Mouse (Mus musculus): ENCODE measurements around the gene Nelfa. TPM values are rescaled to one million over a fixed set of nuclear protein-coding genes. Genes with fewer than 3 reads are reported as not detected.
"Not testable (repeated sequence)": the region's sequence is repeated elsewhere in the genome, so short reads cannot be mapped to it uniquely, and the experiment has no call there.

Nelfa gene
- polyA plus RNA-seq, 1 experiment from 2014 or later: 30.6 TPM

DNA sequence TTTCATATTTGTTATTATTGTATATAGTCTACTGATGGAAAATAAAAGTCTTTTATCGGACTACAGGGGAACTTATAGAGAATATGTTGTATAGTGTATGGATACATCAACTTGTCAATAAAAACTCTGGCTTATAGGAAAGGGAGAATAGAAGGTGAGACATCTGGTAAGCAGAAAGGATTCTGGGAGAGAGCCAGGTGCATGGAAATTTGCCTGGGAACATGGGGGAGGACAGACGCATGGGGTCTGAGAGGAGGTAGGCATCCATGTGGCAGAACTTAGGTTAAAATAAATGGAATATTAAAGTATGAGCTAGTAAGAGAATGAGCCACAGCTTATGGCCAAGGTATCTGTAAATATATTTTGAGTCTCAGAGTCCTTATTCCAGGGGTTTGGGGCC is 16.2 kb downstream of the Nelfa start:
- ATAC-seq (no peak), DNase-seq (ENCODE audit: low read depth, low spot score) (no peak)
- POLR2A ChIA-PET: no interaction called here
- CTCF ChIA-PET: interaction anchor here (0.7 kb wide), 1 partner anchor 32 kb away, joined by 3 read pairs; no protein-coding TSS in a partner anchor
- in situ Hi-C loops (cut with MboI; ENCODE audit: low pct_unique_long_range_greater_than_20kb): no loop called here
- no peaks in the 10 kb centered on the region for H3K27me3 ChIP-seq
- TF ChIP-seq CTCF (IDR thresholded peaks at IDR 0.05): no peak

DNA sequence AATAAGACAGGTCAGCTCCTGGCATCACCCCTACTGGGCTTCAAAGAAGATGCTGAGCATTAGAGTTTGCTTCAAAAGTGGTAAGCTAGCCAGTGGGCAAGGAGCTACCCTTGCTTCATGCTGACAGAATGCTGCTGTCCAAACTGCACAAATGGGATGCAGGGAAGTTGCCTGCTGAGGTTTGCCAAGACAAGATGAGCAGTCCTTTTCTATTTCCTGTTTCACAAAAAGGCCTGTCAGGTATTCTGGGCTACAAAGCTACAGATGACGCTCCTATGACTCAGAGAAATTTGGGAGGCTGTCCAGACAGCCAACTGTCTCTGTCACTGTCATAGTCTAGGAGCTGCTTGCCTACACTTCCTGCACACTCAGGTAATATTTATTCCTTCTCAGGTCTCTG is 16.7 kb downstream of the Nelfa start:
- no peak for DNase-seq (ENCODE audit: low read depth, low spot score)
- in situ Hi-C loops (cut with MboI; ENCODE audit: low pct_unique_long_range_greater_than_20kb): no loop called here

DNA sequence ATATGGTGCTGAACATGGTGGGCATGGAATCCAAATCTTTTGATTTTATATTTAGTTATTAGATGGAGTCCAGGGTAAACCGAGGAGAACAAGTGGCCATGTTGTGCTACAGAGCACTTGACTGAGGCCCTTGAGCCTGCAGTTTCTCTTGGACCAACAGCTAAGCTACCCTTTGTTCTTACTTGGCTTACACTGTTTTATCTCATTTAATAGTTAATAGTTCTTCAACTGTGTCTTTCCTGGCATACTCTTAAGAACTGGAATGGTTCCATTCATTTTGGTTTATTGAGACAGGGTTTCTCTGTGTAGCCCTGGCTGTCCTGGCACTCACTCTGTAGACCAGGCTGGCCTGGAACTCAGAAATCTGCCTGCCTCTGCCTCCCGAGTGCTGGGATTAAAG is 19.6 kb downstream of the Nelfa start:
- POLR2A ChIA-PET: not testable (repeated sequence)
- CTCF ChIA-PET: interaction anchor here (0.9 to 1.0 kb wide), 2 partner anchors 15 to 26 kb away, joined by 3 to 4 read pairs; no protein-coding TSS in a partner anchor

More for the DNA sequence above, 16.7 kb downstream of the Nelfa start:
- no peaks in the 10 kb centered on the region for H3K27me3 ChIP-seq
- POLR2A ChIA-PET: no interaction called here
- no peak for TF ChIP-seq CTCF (IDR thresholded peaks at IDR 0.05)
- CTCF ChIA-PET: no interaction called here
- ATAC-seq: no peak

DNA sequence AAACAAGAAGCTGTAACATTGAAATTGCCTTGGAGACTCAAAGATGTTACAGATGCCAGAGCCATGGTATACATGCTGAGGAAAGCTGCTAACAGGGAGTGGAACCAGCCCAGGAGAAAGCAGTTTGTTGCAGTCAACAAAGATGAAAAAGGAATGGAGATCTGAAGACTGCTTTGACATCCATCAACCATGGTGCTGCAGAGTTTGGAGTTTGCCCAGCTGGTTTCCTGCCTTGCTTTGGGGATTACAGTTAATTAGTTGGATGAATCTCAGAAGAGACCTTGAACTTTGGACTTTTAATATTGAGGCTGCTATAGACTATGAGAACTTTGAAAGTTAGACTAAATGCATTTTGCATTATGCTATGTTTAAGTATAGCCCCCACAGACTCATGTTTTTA is 21.2 kb downstream of the Nelfa start:
- POLR2A ChIA-PET; in situ Hi-C loops (cut with MboI; ENCODE audit: low pct_unique_long_range_greater_than_20kb): not testable (repeated sequence)

More for the DNA sequence above, 19.6 kb downstream of the Nelfa start:
- in situ Hi-C loops (cut with MboI; ENCODE audit: low pct_unique_long_range_greater_than_20kb); ATAC-seq; DNase-seq (ENCODE audit: low read depth, low spot score); H3K27me3 ChIP-seq: not testable (repeated sequence)

DNA sequence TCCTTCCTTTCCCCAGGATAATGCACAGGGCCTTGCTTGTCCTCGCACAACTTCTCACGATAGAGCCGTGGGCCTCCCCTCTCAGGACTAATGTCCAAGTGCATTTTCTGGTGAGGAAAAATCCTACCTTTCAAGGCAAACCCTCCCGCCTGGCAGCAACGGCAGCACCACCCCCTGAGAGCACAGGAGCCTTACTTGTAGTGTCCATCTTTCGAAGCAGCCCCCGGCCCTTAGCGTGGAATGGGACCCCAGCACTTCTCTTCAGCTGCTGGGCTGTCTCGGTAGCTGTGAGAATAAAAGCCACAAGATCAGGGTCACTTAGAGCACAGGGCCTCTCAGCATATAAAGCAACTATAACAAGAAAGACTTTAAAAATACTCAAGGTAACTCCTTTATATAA is 33.0 kb downstream of the Nelfa start:
- in situ Hi-C loops (cut with MboI; ENCODE audit: low pct_unique_long_range_greater_than_20kb): no loop called here
- no peak for DNase-seq (ENCODE audit: low read depth, low spot score)
- no peak for ATAC-seq
- CTCF ChIA-PET: interaction anchor here (1.4 to 1.5 kb wide), 2 partner anchors 19 to 31 kb away, joined by 4 read pairs; no protein-coding TSS in a partner anchor
- POLR2A ChIA-PET: interaction anchor here (1.2 to 2.0 kb wide), 2 partner anchors 9 to 14 kb away, joined by 3 to 13 read pairs; no protein-coding TSS in a partner anchor
- H3K27me3 ChIP-seq: no peaks in the 10 kb centered on the region
- TF ChIP-seq CTCF (IDR thresholded peaks at IDR 0.05): no peak

More for the DNA sequence above, 21.2 kb downstream of the Nelfa start:
- CTCF ChIA-PET; H3K27me3 ChIP-seq; DNase-seq (ENCODE audit: low read depth, low spot score); ATAC-seq: not testable (repeated sequence)

DNA sequence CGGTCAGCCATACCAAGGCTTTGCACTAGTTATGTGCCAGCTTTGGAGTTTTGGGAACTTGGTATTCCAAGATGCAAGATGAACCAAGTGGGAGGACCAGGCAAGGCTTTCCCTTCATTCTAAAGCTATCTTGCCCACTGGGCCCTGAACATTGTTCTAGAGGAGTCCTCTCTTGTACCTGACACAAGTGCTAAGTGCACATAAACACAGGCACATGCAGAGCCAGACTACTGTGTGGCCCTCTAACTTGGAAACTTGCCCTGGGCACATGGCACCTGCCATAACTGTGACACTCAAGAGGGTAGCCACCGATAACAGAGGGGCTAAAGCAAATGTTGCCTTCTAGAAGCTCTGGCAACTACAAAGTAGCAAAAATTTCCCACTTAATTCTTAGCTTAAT is 33.5 kb downstream of the Nelfa start:
- in situ Hi-C loops (cut with MboI; ENCODE audit: low pct_unique_long_range_greater_than_20kb): no loop called here
- no peak for TF ChIP-seq CTCF (IDR thresholded peaks at IDR 0.05)
- ChIA-PET POLR2A (interaction anchor here (1.2 to 2.0 kb wide), 2 partner anchors 10 to 15 kb away, joined by 3 to 13 read pairs; no protein-coding TSS in a partner anchor), CTCF (interaction anchor here (1.3 to 1.5 kb wide), 4 partner anchors 14 to 32 kb away, joined by 3 to 4 read pairs (median 4); no protein-coding TSS in a partner anchor)
- no peak for ATAC-seq
- H3K27me3 ChIP-seq: no peaks in the 10 kb centered on the region
- no peak for DNase-seq (ENCODE audit: low read depth, low spot score)

DNA sequence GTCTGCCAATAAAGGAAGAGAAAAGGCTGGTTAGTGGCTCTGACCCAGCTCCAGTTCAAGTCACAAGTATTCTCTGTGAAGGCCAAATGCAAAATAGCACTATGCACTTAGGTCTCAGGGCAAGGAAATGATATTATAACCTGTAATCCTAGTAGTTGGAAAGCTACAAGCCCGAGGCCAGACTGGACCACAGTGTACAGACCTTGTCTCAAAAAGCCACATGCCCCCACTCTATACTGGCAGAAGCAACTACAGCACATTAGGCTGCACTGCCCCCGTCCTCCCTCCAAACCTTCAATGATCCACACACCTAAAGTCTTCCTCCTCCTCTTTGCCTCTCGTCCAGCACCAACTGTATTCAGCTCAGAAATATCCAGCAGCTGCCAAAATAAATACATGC is 34.9 kb downstream of the Nelfa start:
- in situ Hi-C loops (cut with MboI; ENCODE audit: low pct_unique_long_range_greater_than_20kb): no loop called here
- ChIA-PET POLR2A (no interaction called here), CTCF (interaction anchor here (0.7 to 1.4 kb wide), 3 partner anchors 15 to 16 kb away, joined by 3 to 4 read pairs (median 3); no protein-coding TSS in a partner anchor)
- DNase-seq (ENCODE audit: low read depth, low spot score) (no peak), ATAC-seq (no peak)
- no peak for TF ChIP-seq CTCF (IDR thresholded peaks at IDR 0.05)
- no peaks in the 10 kb centered on the region for H3K27me3 ChIP-seq

DNA sequence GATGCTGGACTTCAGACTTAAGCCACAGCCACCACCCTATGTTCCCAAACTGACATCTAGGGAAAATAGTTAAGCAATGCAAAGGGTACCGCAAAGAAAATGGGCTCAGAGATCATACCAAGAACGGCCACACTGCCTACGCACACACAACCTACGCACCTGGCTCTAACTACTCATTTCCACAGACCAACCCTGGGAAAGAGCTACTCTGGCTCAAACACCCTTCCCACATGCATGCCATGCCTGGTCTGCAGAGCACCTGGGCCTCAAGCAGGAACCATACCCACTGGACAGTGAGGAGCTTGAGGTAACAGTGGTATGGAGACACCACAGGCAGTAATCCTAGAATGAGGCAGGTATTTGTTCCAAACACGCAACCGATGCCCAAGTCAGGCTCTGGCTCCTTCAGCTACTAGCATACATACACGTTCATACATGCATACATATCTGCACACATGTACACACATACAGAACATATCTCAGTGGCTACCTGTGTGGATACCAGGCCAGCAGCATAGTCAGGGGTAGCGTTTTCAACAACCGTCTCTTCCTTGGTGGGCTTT is 35.4 kb downstream of the Nelfa start:
- no peak for TF ChIP-seq CTCF (IDR thresholded peaks at IDR 0.05)
- in situ Hi-C loops (cut with MboI; ENCODE audit: low pct_unique_long_range_greater_than_20kb): no loop called here
- H3K27me3 ChIP-seq: no peaks in the 10 kb centered on the region
- no peak for DNase-seq (ENCODE audit: low read depth, low spot score)
- ATAC-seq: no peak
- ChIA-PET POLR2A (no interaction called here), CTCF (interaction anchor here (0.7 to 1.7 kb wide), 2 partner anchors 12 to 17 kb away, joined by 4 to 9 read pairs; no protein-coding TSS in a partner anchor)

DNA sequence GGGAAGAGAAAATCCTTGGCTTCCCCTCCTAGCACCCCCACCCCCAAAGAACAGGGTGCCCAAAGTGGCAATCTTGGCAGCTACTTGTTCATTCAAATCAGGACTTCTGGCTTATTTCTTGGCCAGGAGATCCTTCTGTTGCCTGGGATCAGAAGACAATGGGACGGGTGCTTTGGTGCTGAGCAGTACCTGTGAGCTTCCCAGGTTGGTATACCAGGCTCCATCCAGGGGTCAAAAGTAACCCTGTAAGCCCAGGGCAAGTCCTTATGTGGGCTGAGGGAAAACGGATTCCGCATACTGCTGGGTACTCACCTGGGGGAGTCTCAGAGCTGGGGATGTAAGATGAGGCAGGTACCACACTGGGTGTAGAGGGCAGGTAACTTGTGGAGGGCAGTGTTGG is 36.1 kb downstream of the Nelfa start:
- POLR2A ChIA-PET: interaction anchor here (1.0 kb wide), 1 partner anchor 28 kb away, joined by 3 read pairs; no protein-coding TSS in a partner anchor
- CTCF ChIA-PET: interaction anchor here (1.7 kb wide), 1 partner anchor 13 kb away, joined by 9 read pairs; no protein-coding TSS in a partner anchor
- ATAC-seq: no peak
- TF ChIP-seq CTCF (IDR thresholded peaks at IDR 0.05): no peak
- DNase-seq (ENCODE audit: low read depth, low spot score): no peak
- in situ Hi-C loops (cut with MboI; ENCODE audit: low pct_unique_long_range_greater_than_20kb): no loop called here
- H3K27me3 ChIP-seq: no peaks in the 10 kb centered on the region

DNA sequence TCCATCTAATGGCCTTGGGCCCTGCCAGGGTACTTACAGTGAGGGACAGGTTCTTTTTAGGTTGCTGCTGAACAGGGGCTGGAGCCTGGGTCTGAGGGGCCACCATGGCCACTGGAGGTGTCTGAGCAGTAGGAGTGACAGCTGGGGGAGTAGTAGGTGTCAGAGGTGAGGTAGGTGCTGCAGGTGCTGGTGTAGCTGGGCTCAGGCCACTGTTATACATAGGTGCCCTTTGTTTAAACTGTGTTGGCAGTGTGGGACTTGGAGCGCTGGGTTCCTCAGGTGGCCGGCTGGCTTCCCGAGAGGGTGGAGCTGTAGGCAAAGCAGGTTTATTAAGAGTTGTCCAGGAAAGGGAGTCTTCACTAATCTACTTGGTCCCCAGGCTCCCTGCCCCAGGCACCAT is 37.0 kb downstream of the Nelfa start:
- no peak for TF ChIP-seq CTCF (IDR thresholded peaks at IDR 0.05)
- H3K27me3 ChIP-seq: no peaks in the 10 kb centered on the region
- ATAC-seq (no peak), DNase-seq (ENCODE audit: low read depth, low spot score) (no peak)
- POLR2A ChIA-PET: interaction anchor here (1.0 kb wide), 1 partner anchor 29 kb away, joined by 3 read pairs; no protein-coding TSS in a partner anchor
- CTCF ChIA-PET: interaction anchor here (1.7 kb wide), 1 partner anchor 13 kb away, joined by 9 read pairs; no protein-coding TSS in a partner anchor
- in situ Hi-C loops (cut with MboI; ENCODE audit: low pct_unique_long_range_greater_than_20kb): no loop called here

DNA sequence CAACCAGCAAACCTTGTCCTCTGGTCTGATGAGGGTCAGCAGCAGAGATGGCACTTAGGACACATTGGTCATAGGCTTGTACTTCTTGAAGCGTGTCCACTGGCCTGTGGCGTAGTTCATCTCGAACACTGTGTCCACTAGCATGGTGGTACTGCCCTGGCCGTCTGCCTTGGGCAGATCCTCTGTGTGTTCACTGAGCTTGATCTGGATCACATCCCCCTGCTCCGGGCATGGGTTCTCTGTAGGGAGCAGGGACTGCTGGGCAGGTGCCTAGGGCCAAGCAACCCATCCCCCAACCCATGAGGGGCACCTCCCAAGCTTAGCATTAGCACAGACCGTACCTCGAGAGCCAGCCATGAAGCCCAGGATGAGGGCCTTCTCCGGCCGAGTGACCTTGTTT is 37.5 kb downstream of the Nelfa start:
- no peak for TF ChIP-seq CTCF (IDR thresholded peaks at IDR 0.05)
- POLR2A ChIA-PET: no interaction called here
- in situ Hi-C loops (cut with MboI; ENCODE audit: low pct_unique_long_range_greater_than_20kb): no loop called here
- CTCF ChIA-PET: no interaction called here
- DNase-seq (ENCODE audit: low read depth, low spot score) (no peak), ATAC-seq (no peak)
- no peaks in the 10 kb centered on the region for H3K27me3 ChIP-seq

Measured in Patski (cell line).